Mouse (Mus musculus): ENCODE measurements at regions not wholly inside any gene's neighbourhood (a gene's known extent, or its start where the extent isn't known, plus 50 kb on each side); places are given as distances from the start of the nearest gene placed in this dataset.

DNA sequence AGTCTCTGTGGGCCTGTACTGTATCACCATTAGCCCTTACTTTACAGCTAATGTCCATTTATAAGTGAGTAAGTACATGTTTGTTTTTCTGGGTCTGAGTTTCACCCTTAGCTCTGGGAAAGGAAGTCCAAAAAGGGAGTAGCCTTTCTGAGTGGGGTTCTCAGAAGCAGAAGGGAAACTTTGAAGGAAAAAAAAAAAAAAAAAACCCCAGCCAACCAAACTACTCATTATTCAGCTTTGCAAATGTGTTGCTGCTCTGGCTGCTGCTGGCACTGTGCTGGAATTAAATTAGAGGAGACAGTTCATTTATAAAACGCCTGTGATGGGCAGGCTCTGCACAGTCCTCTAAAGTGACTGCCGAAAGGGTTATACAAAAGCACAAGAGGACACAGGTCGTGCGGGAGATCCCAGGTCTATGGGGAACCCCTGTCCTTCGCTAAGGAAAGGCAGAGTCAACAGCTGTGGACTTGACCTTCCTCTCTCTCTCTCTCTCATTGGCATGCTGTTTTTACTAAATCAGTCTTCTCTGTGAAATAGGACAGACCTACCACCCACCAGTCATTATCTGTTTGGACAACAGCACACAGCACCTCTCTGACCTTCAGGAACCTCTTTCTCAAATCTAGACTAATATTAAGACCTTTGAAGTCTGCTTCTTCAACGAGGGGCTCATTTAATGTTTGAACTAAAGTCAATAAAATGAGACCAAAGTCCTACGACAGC lies 165.4 kb downstream of the Cd47 start:
- DNase-seq (ENCODE audit: low read depth, low spot score): no peak

DNA sequence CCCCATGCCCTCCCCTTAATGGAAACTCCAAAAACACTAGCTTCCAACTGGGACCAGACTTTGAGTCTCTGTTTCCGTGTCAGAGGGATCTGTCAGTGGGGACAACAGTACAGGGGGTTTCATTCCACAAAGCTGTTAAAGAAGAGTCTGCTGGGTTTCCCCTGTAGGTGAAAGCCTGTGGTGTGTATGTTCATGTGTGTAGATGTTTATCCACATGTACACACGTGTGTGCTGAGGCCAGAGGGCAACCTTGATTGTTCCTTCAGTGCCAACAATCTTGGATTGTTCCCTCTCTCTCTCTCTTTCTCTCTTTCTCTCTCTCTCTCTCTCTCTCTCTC lies 165.9 kb downstream of the Cd47 start:
- no peak for DNase-seq (ENCODE audit: low read depth, low spot score)

DNA sequence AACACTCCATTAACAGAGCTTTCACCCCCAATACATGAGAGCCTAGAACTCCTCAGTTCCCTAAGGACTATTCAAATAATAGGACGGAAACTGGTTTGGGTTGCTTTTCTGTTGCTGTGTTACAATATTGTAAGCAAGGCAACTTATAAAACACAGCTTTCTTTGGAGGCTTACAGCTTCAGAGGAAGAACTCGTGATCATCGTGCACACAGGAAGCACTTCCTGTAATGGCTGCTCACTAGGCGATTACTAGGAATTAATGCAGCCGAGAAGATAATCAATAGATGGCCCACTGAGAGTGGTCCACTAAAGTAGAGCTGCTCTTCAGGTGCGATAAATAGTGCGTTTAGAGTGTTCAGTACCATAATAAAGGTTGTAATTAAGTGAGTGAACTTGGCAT lies 166.8 kb downstream of the Cd47 start:
- no peak for DNase-seq (ENCODE audit: low read depth, low spot score)

DNA sequence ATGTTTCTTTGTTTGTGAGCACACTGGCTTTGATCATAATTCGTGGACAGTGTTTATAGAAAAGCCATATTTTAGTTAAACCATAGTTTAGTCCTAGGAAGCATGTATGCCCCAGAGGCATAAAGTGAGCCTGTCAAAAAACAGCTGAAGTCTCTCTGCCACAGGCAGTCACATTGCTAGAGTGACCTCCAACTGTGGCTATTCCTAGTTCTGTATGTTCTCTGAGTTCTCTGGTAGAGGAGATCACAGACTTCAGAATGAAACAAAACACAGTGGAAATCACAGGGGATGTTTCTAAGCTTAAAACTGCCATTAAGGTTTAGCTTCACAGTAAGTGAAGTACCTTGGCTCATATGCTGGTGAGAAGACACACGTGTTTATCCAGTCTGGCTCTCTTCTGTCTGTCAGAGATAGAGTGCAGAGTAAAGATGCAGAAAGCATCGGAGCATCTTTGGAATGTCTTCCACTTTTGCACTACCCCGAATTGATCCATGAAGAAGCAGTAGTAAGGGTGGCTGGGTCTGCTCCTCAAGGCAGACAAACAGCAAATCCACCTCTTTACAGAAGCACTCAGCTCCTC lies 168.0 kb downstream of the Cd47 start:
- DNase-seq (ENCODE audit: low read depth, low spot score): no peak

DNA sequence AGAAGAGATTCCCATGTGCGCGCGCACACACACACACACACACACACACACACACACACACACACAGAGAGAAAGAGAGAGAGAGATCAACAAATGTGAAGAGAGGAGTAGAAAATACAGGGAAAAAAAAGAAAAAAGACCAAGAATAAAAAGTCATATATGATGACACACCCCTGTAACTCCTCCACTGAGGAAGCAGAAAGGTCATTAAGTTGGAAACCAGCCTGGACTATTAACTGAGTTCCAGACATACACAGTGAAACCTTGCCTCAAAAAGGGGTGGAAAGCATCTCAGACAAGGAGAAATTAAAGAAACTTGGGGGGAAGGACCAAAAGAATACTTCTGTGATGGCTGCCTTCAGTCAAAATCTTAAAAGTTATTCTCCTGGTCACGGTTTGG lies 168.7 kb downstream of the Cd47 start:
- no peak for DNase-seq (ENCODE audit: low read depth, low spot score)

DNA sequence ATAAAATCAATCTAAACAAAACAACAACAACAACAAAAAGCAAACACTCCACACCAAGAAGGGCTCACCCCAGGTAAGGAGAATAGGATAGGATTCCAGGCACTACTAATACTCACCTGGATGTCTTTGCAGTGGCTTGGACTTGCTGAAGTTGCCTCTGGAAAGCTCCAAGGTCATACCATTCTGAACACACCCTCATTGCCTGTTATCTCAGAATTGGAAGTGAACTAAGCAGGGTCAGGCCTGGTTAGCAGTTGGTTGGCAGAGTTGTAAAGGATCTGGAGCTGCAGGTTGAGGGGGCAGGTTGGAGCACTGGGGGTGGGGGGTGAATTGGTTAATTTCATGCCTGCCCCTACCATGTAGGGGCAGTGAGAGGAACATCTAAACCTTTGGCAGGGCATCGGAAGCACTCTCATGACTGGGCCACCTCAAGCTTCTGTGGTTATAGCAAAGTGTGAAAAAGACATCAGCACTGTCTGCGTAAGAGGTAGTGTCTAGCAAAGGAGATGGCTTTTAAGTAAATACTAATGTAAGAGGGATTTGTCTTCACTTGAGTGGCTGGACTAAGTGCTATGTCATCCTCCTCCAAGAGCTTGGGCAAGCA lies 169.5 kb downstream of the Cd47 start:
- no peak for DNase-seq (ENCODE audit: low read depth, low spot score)

DNA sequence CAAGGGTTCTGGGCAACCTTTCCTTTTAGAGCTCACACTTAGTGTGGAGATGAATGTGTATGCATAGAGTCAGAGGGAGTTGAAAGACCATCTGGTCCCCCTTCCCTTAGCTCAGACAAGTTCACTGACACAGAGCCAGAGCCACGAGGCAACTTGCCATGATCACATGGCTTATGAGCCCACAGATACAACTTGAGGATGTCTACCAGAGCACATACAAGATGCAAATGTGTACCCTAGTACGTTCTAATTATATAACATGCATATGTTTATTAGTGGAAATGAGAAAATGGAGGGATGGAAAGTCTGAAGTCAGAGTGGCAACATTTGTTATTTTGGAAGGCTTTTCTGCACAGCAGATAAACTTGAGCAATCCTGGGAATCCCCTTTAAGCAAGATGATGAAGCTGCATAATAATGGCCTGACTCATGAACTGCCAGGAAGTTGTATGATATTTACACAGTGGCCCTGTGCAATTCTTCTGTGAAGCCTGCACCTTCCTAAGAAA lies 170.0 kb downstream of the Cd47 start:
- DNase-seq (ENCODE audit: low read depth, low spot score): no peak

DNA sequence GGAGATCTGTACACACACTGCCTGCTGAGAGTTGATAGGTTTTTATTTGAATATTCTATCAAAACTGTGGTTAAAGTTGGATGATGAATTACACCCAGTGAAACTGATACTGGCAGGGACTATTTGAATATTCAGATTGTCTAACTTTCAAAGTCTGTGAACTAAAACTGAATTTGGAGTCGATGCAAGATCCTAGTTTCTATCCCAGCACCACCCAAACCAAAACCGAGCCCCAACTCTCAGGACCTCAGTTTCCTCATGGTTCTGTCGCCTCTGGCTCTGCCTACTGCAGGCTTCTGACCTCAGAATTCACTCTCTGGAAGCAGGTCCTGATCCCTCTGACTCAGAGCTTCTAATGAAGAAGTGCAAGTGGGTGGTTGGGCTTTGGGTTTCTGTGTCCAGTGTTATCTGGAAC lies 170.8 kb downstream of the Cd47 start:
- DNase-seq (ENCODE audit: low read depth, low spot score): no peak

DNA sequence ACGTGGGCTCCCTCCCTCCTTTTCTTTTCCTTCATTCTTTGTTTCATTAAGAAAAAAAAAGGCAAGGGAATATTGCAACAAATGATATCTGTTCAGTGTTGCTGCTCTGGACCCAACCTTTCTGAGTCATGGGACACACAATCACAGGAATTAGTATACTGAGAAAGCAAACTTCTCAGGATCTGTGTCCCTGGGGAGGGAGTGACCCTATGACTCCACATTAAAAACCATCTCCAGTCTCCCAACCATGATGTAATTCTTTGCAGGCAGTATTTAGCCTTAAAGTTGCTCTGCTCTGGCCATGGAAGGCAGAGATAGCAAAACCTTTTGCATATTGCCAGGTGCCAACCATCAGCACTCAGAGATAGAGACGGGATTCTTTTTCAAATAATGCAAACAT lies 176.9 kb downstream of the Cd47 start:
- no peak for DNase-seq (ENCODE audit: low read depth, low spot score)

DNA sequence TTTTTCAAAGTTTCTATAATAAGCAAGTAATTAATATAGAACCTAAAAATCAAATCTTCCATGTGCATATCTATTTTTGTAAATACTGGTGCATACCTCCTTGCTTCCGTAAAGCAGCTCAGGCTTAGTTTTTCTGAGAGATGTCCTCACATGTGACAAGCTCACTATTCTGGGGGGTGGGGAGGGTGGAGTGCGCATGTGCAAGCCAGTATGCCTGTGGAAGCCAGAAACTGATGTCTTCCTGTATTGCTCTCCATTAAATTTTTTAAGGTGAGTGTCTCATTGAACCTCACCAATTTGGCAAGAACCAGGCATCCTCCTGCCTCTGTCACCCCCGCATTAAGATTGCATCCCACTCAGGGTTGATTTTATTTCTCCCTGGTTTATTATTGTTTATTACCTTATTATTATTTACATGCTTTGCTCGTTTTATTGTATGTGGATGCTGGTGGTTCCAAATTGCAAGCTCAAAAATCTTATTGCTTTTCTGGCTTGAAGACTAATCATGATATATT lies 179.2 kb downstream of the Cd47 start:
- no peak for DNase-seq (ENCODE audit: low read depth, low spot score)

DNA sequence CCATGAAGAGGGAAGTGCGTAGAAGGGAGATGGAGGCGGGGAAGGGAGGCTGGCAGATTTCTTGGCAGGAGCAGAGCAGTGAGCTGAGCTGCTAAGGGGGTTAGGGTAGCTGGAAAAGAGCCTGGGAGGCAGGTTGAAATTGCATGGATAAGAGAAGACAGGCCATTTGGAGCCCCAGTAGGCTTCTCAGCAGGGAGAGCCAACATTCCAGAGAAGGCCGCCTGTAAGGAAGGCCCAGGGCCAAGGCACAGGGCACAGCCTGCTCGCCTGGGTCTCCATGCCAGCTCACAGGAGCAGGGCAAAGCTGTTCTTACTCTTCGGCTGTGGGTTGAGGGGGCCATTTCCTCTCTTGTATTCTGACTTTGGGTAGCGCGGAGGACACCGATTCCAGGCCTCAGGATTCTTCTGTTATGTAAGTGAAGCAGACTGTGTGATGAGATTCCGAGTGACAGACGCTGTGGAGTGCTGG lies 179.9 kb downstream of the Cd47 start:
- DNase-seq (ENCODE audit: low read depth, low spot score): peak; percentile 35

DNA sequence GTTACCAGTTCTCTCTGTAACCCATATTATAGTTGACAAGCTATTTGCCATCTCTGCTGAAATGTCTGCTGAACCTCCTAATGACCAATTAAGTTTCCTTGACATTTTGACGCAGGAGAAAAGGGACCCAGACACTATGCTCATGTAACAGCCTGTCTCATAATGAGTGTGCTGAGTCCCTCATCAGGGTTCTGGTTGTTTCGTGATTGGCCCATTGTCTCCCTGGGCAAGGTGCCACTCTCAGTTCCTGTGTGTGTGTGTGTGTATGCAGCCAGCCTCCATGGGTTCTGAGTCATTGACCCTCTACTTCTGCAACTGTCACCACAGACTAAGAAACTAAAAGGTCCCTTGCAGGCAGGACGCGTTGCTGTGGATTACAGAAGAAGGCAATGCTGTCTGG lies 181.8 kb downstream of the Cd47 start:
- no peak for DNase-seq (ENCODE audit: low read depth, low spot score)

DNA sequence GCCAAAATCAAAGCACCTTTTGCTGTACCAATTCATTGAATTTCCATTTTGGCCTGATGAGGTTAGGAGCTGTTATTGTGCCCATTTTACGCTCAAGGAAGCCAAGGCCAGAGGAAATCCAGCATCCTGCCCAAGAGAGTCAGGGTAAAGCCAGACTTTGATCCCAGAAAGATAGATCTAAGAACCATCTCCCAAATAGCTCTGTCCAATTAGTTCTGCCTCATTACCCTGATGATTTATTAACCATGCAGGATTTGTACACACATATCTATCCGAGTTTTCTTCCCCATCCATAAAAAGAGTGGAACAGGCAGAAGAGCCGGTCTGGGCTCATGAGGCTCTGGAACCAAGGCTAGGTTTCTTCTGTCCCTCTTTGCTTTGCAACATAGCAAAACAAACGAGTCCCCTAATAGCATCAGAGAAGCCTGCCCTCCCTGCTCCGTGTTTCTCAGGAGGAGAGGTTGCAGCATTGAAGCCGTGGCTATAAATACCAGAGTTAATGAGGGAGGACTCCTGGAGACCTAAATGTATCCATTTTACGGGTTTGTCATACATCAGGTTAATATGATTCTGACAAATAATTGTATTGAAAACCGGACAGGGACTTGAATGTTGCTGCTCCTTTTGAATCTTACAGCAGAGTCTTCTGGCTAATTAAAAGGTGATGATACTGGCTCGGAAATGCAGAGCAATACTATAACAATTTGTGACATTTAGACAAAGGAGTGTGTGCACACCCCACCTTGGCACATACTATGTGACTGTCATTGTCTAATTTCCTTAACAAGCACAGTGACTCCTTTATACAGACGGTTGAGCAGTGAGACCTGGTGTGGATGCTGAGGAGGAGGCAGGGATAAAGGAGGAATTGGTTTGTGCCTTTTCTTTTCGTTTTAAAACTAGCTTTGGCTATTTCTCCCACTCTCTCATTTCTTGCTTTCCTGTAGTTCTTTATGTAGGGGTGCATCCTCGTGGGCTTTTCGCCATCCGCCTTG lies 185.0 kb downstream of the Cd47 start:
- DNase-seq (ENCODE audit: low read depth, low spot score): no peak

DNA sequence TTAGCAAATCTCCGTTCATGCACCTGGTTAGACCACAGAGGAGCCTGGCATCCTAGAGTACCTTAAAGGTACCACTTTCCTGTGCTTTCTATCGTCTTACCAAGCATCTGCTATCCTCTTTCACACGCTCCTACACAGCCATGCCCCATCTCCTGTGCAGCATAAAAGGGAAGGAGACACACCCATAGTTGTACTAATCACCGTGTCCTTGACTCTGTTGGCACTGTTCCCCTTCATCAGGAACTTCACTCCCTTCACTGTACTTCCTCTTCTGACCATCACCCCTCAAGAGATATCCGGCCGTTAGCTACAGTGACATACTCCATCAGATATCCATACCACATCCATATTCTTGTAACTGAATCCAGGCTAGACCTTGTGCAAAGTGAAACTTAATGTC lies 186.6 kb downstream of the Cd47 start:
- peak; percentile 6 for DNase-seq (ENCODE audit: low read depth, low spot score)

DNA sequence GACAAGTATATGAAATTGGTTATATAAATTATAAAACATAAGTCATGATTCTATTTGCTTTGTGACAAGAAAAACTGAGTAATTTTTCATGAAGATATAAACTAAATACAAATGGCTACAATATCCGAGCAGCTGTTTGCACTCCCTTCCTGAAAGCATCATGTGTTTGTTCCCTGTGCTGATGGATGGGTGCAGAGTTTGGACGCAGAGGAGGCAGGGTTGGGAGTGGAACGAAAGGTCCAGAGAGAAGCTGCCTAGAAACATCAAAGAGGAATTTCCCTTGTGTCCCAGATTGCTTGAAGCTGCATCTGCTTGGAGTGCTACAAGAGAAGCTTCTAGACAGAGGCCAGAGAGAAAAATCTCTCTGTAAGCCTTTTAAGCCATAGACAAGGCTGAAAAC lies 195.5 kb downstream of the Cd47 start:
- no peak for DNase-seq (ENCODE audit: low read depth, low spot score)

DNA sequence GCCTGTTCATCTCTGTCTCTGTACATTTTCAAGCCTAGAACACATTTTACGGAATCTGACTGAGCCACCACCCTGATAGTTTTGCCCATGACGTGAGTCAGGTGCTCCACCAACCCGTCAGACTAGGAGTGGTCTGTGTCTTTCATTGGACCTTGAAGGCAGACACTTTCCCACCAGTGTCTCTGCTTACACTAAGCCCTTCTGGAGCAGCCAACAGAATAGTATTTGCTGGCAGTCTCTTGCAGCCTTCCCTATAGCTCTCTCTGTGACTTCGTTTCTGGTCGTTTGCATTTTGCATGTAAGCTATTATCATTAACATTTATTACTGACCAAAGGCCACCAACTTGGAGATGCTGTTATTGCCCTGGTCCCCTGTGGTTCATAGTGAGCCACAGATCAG lies 196.3 kb downstream of the Cd47 start:
- no peak for DNase-seq (ENCODE audit: low read depth, low spot score)

DNA sequence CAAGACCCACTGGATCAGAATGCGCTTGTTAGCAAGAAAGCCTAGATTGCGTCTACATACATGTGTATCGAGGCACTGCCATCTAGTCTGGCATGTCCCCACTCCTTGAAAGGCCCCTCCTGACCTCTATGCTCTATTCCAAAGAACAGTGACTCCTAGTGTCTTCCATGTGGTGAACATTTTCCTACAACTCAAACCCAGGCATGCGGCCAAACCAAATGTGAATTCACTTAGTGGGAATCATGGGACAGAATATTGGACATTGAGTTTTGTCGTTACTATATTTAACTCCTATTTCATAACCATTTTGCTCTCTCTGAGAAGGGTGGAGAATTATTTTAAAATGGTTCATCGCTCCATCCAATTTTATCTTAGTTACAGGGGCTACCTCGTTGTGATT lies 196.7 kb downstream of the Cd47 start:
- DNase-seq (ENCODE audit: low read depth, low spot score): no peak

DNA sequence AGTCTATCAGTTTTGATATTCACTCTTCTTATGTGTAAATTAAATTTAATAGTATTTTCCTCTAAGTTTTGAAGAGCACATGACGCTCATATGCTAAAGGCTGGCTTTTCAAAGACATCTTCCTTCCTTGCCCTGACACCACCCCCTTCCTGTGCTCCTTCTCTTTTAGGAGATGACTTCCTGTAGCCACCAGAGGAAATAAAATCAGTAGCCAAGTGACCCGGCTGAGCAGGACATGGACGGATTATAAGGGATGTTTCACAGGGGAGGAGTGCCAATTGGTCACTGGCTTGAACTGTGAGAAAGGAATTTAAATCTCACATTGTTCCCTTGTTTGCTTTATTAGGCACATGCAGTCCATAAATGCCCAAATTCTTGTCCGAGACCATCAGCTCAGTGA lies 200.5 kb downstream of the Cd47 start:
- DNase-seq (ENCODE audit: low read depth, low spot score): no peak

DNA sequence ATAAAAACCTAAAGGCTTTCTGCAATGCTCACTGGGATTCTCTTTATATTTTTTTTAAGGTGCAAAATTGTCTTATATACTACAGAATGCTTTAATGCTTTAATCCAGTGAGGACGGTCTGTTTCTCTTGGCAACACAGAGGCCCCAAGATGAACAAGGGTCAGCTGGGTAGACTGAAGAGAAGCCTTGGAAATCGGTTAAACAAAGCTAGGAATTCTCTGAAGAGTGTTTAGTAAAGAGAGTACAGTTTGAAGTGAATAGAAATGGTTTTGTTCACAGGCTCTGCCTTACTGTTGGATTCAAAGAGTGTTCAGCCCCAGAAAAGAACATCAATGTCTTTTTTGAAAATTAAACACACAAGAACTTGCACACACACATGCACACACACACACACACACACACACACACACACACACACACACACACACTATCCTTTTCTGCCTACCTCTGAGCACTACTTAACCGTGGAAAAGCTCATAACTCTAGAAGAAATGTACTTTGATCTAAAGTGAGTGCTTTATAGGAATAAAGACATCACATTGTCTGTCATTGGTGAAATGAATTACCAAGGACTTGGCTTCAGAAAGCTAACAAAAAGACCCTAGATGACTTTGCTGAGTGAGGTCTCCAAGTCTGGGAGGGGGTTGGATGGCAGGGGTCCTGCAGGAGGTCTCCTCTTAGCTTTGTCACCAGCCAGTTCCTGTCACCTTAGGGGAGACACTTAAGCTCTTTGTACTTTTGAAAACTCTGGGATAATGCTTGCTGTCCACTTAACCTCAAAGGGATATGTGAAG lies 201.5 kb downstream of the Cd47 start:
- no peak for DNase-seq (ENCODE audit: low read depth, low spot score)

DNA sequence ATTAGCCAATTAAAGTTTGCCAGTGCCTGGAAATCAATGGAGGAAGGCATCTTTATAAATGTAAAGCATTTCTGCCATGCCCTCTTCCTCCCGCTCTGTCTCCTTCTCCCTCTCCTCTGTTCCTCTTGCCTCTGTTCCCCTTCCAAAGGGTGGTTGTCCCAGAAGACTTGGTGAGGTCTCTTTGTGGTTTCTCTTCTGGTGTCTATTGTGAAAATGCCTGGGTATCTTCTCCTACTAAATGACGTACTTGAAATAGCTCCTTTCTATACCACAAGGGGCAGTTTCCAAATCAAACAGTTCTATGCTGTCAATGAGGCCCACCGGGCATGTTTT lies 202.1 kb downstream of the Cd47 start:
- no peak for DNase-seq (ENCODE audit: low read depth, low spot score)

DNA sequence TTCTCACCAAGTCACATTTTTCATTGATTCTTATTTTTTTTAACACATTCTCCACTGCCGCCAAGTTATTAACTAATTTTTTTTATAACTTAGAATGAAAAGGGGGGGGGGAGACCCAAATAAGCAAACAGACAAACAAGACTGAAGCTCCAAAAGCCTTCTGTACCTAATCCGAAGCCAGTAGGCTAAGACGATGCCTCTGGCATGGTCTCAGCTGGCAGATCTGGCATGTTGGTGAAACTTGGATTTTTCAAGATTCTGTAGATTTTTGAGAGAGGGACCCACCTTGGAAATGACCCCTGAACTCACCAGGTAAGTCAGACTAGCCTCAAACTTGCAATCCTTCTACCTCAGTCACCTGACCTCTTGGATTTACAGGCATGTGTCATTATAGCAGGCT lies 208.7 kb downstream of the Cd47 start:
- DNase-seq (ENCODE audit: low read depth, low spot score): no peak

Measured in R1 (cell line).